Mouse (Mus musculus) 416B (cell line): Measurements from ENCODE around the gene Sephs1.
A peak's percentile ranks its signal among the peaks of the same experiment; 100 is the strongest.

Experiments used
- DNase-seq: peaks from one replicate; pipeline ENCODE4 v3.0.0; 2011; ENCODE audit warnings: low read depth

Gene Sephs1

GRCm38 (mm10) chr2:4881350-4882248 is at the start of gene Sephs1:
Sephs1 (plus strand) TSS chr2:4881564.
- DNase-seq: peak; percentile 75

DNA sequence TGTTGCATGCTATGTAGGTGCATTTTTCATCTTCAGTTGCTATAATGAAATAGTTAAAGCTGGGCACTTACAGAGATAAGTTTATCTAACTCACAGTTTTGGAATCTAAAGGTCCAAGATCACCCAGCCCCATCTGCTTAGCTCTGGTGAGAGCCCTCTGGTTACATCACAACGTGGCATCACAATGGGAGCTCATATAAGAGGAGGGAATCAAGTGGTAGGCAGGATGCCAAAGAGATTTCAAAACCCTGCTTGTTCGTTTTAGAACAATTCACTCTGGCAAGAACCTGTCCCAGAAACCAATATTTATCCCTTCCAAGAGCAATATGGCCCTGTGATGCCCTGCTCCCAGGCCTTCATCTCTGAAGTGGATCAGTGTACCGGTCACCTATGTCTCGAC is 49.2 kb upstream of the Sephs1 start:
- DNase-seq: no peak

DNA sequence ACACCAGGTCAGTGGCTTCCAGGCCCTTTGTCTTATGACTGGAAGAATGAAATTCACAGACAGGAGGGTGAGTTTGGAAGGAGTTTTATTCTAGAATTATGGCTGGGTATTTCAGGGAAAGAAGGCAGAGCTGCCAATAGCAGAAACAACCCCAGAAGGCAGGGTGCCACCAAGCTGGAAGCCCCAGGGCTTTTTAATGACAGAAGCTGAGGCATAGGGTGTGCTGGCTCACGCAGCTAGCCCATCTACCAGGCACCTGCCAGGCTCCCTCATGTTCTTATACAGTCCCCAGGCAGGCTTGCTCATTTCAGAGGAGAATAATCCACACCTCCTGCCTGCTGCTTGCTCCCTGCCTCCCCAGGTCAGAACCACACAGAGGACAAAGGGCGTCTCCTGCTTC is 31.9 kb upstream of the Sephs1 start:
- no peak for DNase-seq

DNA sequence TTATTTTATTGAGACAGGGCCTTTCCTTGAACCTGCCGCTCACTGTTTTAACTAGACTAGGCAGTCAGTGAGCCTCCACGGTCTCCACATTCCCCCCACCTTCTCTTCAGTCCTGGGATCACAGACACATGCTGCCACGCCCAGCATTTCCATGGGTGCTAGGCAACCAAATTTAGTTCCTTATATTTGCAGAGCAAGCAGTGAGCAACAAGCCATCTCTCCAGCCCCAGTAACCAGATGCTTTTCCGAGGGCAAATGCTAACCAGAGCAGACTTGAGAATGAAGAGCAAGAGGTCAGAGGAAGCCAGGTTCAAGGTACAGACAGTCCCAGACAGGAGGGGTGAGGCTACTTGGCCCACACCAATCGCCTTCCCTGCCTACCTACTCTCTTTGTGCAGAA is 24.2 kb upstream of the Sephs1 start:
- no peak for DNase-seq

DNA sequence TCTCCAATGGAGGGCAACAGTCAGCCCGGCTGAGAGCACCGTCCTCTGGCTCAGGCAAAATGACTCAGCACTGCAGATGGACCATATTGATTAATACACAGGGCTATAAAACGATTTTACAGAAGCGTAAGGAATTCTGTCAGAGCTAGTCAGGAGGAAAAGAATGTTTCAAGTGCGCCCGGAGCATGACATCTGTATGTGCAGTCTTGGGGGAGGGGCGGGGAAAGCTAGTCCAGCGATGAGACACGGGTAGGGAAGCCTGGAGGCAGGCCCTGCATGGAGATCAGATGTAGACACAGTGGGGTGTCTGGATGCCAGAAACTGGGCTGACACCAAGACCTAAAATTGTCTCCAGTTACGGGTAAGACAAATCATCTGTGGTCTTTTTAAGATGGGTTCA is 23.2 kb upstream of the Sephs1 start:
- DNase-seq: no peak

GRCm38 (mm10) chr2:4864008-4864816 is 17.2 kb upstream of the Sephs1 start:
- peak; percentile 69 for DNase-seq

DNA sequence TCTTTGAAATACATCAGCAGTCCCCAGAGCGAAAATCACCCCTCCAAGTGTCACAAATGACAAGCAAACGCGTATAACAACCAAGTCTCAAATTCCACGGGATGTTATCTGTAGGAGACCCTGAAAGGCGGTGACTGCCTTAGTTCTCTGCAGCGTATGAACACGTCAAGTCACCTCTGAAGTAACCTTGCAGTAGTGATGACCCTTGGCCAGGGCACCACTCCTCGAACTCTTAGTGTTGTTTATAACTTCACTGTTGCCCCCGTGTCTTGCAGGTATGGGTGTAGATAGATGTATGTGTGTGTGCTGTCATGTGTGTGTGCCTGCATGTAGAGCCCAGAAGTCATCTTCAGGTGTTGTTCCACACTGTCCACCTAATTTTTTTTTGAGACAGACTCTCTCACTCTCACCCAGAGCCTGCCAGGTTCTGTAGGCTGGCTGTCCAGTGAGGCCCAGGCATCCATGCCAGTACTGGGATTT is 16.5 kb upstream of the Sephs1 start:
- no peak for DNase-seq

DNA sequence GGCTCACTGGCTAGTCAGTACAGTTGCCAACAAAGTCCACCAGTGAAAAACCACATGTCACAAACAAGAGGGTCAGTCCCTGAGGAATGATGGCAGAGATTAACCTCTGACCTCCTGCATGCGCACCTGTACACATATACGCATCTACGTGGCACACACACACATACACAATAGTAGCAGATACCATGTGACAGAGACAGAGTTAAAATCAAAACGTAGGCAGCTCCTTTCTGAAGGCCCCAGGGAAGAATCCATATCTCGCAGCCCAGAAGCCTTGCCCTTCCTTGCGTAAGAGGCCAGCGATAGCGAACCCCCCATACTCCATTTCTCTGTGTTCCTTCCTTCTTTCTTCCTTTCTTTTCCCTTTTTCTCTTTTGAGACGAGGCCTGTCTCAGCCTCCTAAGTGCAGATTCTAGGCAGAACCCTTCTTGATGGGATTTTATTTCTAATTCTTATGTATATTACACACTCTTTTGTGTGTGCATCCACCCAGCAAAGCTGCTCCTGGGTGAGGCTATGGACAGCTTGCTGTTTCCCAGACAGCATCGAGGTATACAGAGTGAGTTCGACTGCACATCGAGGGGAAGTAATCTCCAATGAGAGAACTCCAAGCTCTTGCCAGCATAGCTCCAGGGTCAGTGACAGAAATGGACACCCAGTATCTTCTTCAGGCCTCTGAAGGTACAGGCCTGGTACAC is 13.2 kb upstream of the Sephs1 start:
- DNase-seq: no peak

DNA sequence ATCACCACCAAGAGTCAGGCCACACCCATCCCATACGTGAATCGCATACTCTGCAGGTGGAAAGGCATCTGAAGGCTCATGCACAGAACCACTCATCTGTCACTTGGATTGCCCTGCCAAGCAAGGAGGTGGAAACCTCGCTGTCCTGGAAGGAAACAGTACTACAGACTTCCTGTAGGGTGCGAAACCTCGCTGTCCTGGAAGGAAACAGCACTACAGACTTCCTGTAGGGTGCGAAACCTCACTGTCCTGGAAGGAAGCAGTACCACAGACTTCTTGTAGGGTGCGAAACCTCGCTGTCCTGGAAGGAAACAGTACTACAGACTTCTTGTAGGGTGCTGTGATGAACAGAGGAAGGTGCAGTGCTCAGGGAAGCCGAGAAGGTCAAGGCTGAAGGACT is 8.6 kb upstream of the Sephs1 start:
- no peak for DNase-seq

- no peak for DNase-seq
These were observed 8.0 kb upstream of the Sephs1 start for GRCm38 (mm10) chr2:4873331-4873730.

DNA sequence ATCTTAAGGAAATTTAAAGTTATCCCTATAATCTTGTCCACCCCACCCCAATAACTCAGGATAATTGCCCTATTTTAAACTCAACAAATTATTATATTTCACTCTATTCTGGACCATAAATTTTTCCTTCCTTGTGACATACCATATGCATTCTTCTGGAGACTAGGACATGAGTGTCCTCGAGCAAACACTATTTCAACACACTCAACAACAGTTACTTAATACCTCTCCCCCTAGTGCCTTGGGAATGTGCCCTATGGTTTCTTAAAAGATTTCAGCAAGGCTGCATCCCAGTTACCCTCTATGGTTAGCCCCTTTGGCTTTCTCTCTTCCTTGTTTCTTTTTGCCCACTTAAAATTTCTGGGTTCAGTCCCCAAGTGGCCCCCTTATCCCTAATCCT is 6.3 kb upstream of the Sephs1 start:
- DNase-seq: no peak

DNA sequence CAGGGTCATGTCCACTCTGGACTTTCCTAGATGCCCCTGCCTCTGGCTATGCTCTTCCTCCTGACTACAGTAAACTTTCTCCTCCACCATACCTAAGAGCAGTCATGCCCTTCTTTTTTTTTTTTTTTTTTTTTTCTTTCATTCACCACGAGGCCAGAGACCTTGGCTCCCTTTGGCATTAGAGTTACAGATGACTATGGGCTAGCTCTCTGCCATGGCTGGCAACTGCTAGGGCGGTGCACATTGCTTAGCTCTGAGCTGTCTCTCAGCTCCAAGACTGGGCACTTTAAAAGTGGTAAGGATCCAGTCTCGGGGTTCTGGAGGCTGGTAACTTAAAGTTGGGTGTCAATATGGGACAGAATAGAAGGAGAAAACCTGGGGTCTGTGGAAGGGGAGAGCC is 5.2 kb upstream of the Sephs1 start:
- no peak for DNase-seq

DNA sequence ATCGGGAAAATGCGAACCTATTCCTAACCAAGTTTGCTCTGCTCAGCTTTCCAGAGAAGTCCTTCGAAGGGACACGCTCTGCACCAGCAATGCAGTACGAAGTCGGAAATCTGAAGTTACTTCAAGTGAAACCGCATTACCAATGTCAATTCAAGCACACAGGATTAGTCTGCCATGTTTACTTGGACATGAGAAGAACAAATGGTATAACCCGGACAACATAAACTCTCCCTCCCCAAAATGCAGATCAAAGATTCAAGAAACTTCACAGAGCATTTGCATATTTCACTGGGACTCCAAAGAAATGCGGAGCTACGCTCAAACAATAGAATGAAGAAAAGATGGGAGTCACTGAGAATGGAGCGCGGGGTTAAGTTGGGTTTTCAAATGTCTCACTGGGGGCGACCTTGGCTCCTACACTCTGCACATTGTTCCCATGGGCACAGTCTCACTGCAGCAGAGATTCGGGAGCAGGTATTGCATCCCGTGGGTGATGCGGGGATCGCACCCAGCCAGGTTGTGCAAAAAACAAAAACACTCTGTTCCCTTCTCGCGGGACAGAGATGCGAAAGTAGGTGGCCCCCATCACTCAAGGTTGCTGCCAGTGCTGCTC is 521 bp upstream of the Sephs1 start:
- no peak for DNase-seq

- DNase-seq: peak; percentile 50
These were observed 956 bp downstream of the Sephs1 start for GRCm38 (mm10) chr2:4882249-4882791.

DNA sequence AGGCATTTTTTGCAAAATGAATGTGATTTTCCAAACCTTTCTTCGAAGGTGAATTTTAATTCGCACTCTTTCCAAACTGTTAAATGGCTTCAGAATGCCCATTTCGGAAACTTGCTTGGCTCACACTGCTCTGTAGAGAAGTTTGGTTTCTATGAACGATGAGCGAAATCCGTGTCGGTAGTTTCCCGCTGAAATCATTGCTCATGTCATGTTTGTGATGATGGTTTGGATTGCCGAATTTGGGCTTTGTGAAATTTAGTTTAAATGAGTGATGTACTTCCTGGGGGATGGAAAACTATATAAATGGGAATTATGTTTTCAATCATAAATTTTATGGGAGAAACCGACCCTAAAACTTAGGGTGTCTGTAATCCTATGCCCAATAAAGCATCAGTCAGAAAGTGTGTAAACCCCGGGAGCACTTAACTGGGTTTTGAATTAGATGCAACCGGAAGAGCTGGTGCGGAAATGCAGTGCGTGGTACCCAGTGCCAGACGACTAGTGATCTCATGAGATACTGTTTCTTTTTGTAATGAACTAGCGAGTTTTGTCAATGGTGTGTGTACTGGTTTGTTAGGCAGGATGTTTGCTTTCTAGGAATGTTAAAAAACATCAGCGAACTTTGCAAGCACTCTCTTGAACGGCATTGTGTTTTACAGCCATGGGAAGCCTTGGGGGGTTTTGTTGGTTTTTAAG is 1.8 kb downstream of the Sephs1 start:
- DNase-seq: peak; percentile 60

- no peak for DNase-seq
These were observed 5.5 kb downstream of the Sephs1 start for GRCm38 (mm10) chr2:4886896-4887295.

DNA sequence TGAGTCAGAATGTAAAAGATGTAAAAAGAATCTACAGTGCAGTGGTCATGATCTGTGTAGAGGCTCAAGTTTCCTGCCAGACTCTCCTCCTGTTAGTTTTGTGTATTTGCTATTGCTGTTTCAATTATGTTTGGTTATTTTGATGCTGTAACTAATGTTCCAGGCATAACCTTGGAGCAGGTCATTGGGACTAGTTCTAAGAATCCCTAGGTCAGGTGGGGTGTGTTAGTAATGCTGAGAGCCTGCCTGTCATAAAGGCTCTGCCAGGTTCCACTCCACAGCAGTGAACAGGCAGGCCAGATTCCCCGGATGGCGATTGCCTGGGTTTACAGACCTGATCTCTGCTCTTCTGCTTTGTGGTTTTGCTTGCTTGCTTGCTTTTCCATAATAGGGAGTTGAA is 14.2 kb downstream of the Sephs1 start:
- DNase-seq: no peak

DNA sequence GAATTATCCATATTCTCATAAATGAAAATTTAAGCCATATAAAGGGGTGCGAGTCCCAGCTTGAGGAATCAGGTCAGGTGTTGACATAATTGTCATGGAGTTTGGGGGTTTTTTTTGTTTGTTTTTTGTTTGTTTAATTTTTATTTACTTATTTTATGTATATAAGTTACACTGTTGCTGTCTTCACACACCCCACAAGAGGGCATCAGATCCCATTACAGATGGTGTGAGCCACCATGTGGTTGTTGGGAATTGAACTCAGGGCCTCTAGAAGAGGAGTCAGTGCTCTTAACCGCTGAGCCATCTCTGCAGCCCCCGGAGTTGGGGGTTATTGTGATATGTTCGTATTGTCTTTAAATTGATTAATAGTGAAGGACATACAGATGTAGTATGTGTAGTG is 15.6 kb downstream of the Sephs1 start:
- DNase-seq: peak; percentile 15

- no peak for DNase-seq
These were observed 19.3 kb downstream of the Sephs1 start for GRCm38 (mm10) chr2:4900624-4901023.

DNA sequence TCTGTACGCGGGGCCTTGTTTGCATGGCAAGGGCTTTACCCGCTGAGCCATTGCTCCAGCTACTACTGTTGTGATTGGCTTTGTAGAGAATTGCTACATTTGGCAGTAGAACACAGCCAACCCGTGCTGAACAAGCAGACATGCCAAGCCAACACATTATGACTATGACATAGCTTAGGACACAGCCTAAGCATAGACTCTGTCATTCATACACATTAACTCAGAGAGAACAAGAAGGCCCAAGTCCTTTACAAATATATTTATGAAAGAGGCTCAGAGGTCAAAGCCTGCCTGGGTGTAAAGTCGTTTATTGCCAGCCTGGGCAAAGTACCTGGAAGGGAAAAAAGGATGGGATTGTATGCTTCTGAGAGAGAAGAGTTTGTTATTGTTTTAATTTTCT is 21.0 kb downstream of the Sephs1 start:
- no peak for DNase-seq

DNA sequence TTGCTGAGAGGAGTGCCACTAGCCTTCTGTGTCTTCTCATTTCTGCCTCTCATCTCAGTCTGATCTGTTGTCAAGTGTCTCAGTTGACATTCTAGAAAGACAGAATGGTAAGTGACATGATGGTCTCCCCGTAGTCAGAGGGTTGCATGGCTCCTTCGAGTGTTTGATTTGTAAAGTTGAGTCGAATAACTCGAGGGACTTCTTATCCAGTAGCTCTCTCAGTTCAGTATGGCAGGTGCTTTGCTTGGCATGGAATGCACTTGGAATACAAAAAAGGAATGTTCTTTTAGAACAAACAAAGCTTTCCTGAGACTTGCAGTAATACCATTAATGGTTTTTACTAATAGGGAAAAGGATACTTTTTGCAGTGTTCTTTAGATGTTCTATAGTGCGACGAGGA is 25.8 kb downstream of the Sephs1 start:
- DNase-seq: no peak
